Mouse (Mus musculus) thymus, adult 2 months (tissue): ENCODE data around the gene Lrp1. TPM values are rescaled to one million over a fixed set of nuclear protein-coding genes. Genes with fewer than 3 reads are reported as not detected.

Source experiments
- DNase-seq: peaks from one replicate; pipeline ENCODE4 v3.0.0; 2021
- H3K27ac ChIP-seq: fragments of 200-500 bp; 2 replicates; pipeline ENCODE4 v1.5.1; 2012; ENCODE audit warnings: low read length, control low read depth; ENCODE audit not compliant: control insufficient read depth, insufficient read depth
- H3K27me3 ChIP-seq: fragments of 200-500 bp; 2 replicates; pipeline ENCODE4 v1.6.1; 2012; ENCODE audit warnings: mild to moderate bottlenecking, low read length, moderate library complexity, mixed read lengths; ENCODE audit not compliant: control insufficient read depth, insufficient read depth
- H3K36me3 ChIP-seq: fragments of 200-500 bp; 2 replicates; pipeline ENCODE4 v1.6.1; 2012; ENCODE audit warnings: mild to moderate bottlenecking, low read length, moderate library complexity; ENCODE audit not compliant: control insufficient read depth, insufficient read depth
- H3K4me1 ChIP-seq: fragments of 200-500 bp; replicated peaks from 2 replicates; pipeline ENCODE4 v1.6.1; 2012; ENCODE audit warnings: low read length; ENCODE audit not compliant: control insufficient read depth, insufficient read depth
- H3K4me3 ChIP-seq: fragments of 200-500 bp; 2 replicates; pipeline ENCODE4 v1.5.1; 2012; ENCODE audit warnings: mild to moderate bottlenecking, low read length, control low read depth, moderate library complexity; ENCODE audit not compliant: control insufficient read depth, insufficient read depth
- CTCF ChIP-seq: fragments of 200-500 bp; IDR thresholded peaks from 2 replicates; pipeline ENCODE4 v1.5.1; 2012; ENCODE audit warnings: mild to moderate bottlenecking, control low read depth, low read length, moderate library complexity, borderline replicate concordance; ENCODE audit not compliant: control insufficient read depth, poor library complexity, insufficient read depth; ENCODE audit errors: extremely low read depth
- POLR2A ChIP-seq: fragments of 200-500 bp; IDR thresholded peaks from 2 replicates; pipeline ENCODE4 v1.6.1; 2012; ENCODE audit warnings: mild to moderate bottlenecking, low read length, control low read depth, moderate library complexity; ENCODE audit not compliant: control insufficient read depth, poor library complexity, insufficient read depth; ENCODE audit errors: extremely low read depth
- WGBS: fragments of 180-500 bp; shearing (Covaris S2); methylation state at CpG from one replicate; pipeline ENCODE4 v1.1.7; 2018; 5-methylcytosine and 5-hydroxymethylcytosine counted together
- polyA plus RNA-seq: library from polyadenylated mRNA; depleted of rRNA; stranded (reverse); fragments of >200 nt; gene quantifications from 2 replicates; pipeline ENCODE4 v1.2.3, GENCODE M21; 2012

Gene Lrp1
- polyA plus RNA-seq, 1 experiment, result 35.3 TPM

DNA sequence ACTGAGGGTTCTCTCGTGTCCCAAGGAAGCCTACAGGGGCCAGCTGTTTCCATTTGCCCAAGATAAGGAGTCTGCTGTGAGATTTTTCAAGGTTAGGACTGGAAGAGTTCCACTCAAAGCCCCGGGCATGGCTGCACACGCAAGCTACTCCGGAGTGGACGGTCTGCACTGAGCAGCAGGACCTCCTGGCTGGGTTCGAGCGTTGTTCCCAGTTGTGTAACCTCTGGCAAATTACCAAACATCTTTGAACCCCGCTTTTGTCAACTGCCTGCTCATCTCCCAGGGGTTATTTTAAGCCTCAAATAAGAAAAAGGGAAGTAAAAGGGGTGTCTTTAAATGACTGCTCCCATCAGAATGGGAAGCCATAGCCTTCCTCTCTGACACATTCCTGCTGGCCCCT lies 26.5 kb downstream of the Lrp1 start:
- WGBS, result 34% methylated on average over 8 of the region's 8 CpGs
- H3K4me3 ChIP-seq, result no peak overlapping the region
- no peaks in the 10 kb centered on the region for H3K27me3 ChIP-seq
- no peak for DNase-seq
- H3K27ac ChIP-seq, result no peak overlapping the region
- TF ChIP-seq POLR2A (no peak), CTCF (no peak)
- H3K36me3 ChIP-seq, result no peaks in the 10 kb centered on the region
- H3K4me1 ChIP-seq, result peaks cover 27% of the 10 kb centered on the region

DNA sequence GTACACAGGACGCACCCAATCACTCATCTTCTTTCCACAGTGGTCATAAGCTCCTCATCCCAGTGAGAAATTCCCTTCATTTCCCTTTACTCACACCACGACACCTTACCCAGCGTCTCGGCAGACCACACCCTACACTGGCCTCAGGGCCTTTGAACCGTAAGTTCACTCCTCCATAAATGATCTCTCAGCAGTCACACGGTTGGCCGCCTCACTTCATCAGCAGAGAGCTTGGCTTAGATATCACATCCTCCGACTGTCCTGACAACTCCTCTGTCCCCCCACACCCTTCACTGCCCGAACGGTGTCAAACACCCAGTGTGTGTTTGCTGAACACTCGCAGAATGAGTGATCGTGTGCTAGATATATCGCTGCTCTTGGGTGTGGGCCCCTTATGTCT lies 28.1 kb downstream of the Lrp1 start:
- Histone ChIP-seq H3K36me3 (no peaks in the 10 kb centered on the region), H3K4me3 (no peak overlapping the region), H3K4me1 (peaks cover 30% of the 10 kb centered on the region), H3K27ac (no peak overlapping the region), H3K27me3 (no peaks in the 10 kb centered on the region)
- 88% methylated on average over 13 of the region's 13 CpGs for WGBS
- DNase-seq, result no peak
- TF ChIP-seq POLR2A (no peak), CTCF (no peak)

DNA sequence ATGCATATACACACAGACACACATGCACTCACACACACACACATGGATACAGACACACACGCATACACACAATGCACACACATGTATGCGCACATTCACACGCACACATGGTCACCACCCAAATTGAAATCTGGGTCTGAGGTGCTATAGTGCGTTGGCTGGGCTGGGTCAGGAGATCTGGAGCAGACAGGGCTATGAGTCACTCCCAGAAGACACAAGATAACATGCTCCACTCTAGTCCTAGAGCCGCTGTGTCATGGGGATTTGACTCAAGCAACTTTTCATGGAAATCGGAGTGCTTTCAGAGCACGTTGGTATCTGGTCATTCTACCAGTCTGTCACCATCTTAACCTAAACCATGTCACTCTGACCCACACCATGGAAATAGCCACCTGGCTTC lies 28.5 kb downstream of the Lrp1 start:
- no peak for TF ChIP-seq POLR2A
- TF ChIP-seq CTCF, result no peak
- Histone ChIP-seq H3K4me3 (no peak overlapping the region), H3K36me3 (no peaks in the 10 kb centered on the region), H3K27me3 (no peaks in the 10 kb centered on the region), H3K27ac (no peak overlapping the region), H3K4me1 (peaks cover 33% of the 10 kb centered on the region)
- 95% methylated on average over 7 of the region's 7 CpGs for WGBS
- no peak for DNase-seq

DNA sequence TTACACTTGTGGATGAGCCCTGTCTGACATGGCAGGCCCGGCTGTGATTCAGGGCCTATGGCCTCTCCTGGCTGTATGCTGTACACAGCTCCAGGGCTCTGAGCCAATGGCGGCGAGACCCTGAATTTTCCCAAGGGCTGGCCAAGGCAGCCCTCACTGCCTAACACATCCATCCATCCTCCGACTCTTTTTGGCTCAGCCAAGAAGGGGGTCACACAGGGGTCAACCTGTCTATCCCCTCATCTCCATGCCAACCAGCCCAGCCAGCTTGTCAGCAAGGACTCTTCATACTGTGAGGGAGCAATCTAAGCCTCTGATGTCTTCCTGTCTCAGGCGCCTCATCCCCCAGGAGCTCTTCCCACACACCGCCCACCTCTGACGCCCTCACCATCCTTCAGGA lies 29.4 kb downstream of the Lrp1 start:
- DNase-seq, result no peak
- Histone ChIP-seq H3K4me1 (peaks cover 33% of the 10 kb centered on the region), H3K27me3 (no peaks in the 10 kb centered on the region), H3K36me3 (no peaks in the 10 kb centered on the region), H3K27ac (no peak overlapping the region), H3K4me3 (no peak overlapping the region)
- TF ChIP-seq POLR2A (no peak), CTCF (no peak)
- WGBS, result 95% methylated on average over 7 of the region's 7 CpGs

DNA sequence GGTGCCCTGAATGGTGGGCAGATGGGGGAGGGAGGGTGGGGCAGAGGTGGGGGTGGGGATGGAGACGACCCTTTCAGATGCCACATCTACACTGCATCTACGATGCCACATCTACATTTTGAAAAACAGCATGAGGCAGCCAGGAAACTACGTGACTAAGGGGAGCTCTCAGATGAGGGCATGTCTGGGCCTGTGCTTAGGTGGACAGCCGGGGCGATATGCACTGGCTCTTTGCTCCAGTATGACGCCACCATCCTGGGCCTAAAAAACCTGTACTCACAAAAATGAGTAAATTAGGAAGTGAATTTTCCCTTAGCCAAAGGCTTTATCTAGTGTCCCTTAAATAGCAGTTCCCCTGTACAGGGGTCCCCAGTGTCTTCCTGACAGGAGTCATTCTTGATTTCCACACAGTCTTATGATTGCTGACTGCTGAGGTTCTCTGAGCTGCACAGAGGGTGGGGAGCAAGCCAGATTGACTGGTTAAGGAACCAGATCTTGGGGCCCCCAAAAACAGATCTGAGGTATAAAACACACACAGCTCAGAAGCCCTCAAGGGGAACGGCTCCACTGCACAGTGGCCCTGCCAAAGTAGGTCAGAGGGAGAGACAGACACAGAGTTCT lies 30.0 kb downstream of the Lrp1 start:
- TF ChIP-seq CTCF (no peak), POLR2A (no peak)
- no peak overlapping the region for H3K4me3 ChIP-seq
- peaks cover 33% of the 10 kb centered on the region for H3K4me1 ChIP-seq
- no peak for DNase-seq
- 64% methylated on average over 7 of the region's 7 CpGs for WGBS
- H3K27ac ChIP-seq, result peak overlapping the region; percentile 13; the same call in 1 of the 2 replicates
- no peaks in the 10 kb centered on the region for H3K36me3 ChIP-seq
- no peaks in the 10 kb centered on the region for H3K27me3 ChIP-seq

DNA sequence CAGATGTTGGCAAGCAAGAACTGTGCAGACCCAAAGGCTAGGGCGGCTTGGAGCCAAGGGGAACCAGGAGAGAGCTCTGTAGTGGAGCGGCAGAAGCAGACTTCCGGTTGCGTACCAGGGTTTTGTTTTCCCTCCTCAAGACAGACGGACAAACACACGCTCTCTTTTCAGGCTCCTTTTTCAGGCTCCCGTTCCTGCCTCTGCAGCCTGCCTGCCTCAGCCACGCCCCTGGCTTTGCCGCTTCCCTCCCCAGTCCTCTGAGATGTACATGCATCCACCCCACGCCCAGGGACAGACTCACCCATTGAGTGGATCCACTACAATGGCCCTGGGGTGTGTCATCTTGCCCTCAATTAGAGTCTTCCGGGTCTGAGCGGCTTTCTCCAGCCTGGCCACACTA lies 30.7 kb downstream of the Lrp1 start:
- TF ChIP-seq CTCF, result no peak
- no peak for TF ChIP-seq POLR2A
- WGBS, result 21% methylated on average over 12 of the region's 12 CpGs
- Histone ChIP-seq H3K4me1 (peaks cover 32% of the 10 kb centered on the region), H3K4me3 (peak overlapping the region; percentile 18; the same call in 1 of the 2 replicates), H3K27ac (peak overlapping the region; percentile 11; the same call in 1 of the 2 replicates), H3K36me3 (no peaks in the 10 kb centered on the region), H3K27me3 (no peaks in the 10 kb centered on the region)
- peak; percentile 41 for DNase-seq

DNA sequence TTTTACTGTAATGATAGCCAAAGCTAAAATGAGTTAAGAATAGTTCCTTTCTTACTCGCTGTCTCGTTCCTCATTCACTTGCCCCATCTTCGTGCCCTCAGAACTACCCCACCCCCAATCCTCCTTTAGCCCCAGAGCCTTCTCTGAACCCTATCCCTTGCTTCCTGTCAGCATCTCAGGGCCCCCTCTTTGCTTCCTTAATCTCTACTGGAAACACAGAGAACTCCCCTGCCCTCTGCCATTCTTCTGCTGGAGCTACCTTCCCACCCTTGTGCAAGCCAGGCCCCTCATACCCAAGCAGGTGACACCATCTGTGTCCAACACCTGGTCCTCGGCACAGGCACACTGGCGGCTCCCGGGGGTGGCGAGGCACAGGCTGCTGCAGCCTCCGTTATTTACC lies 33.2 kb downstream of the Lrp1 start:
- no peak for TF ChIP-seq POLR2A
- no peak for TF ChIP-seq CTCF
- 12% methylated on average over 8 of the region's 8 CpGs for WGBS
- Histone ChIP-seq H3K36me3 (no peaks in the 10 kb centered on the region), H3K27ac (no peak overlapping the region), H3K27me3 (no peaks in the 10 kb centered on the region), H3K4me1 (peaks cover 25% of the 10 kb centered on the region), H3K4me3 (no peak overlapping the region)
- no peak for DNase-seq
